8 mouse cellular contexts compared by ENCODE assay signal in genomic region chr8:122281317-122282034, GRCm38 (mm10). TPM values are rescaled to one million over a fixed set of nuclear protein-coding genes. Genes with fewer than 3 reads are reported as not detected.
A peak's percentile ranks its signal among the peaks of the same experiment; 100 is the strongest.
DNase-seq lines count a peak whose midpoint lies in the region; ATAC-seq and TF ChIP-seq lines count a peak whose summit lies in the region.

No protein-coding gene starts in this region.

- H3K4me3 ChIP-seq in ES-Bruce4 (ENCODE audit: low read depth, low read length) = peak overlapping the region; percentile 70
- H3K4me3 ChIP-seq in forebrain, embryonic 13.5 days = peak overlapping the region; percentile 61
- H3K4me3 ChIP-seq in liver, postnatal 0 days (ENCODE audit: low read depth, low read length) = peak overlapping the region; percentile 92
- peak overlapping the region; percentile 56 for H3K4me3 ChIP-seq in neural tube, embryonic 14.5 days (ENCODE audit: low read depth, low read length)

- ATAC-seq in cerebellum, adult (ENCODE audit: insufficient number of reproducible peaks, low FRiP score, low TSS enrichment) = peak; percentile 76
- ATAC-seq in forebrain, embryonic 13.5 days = peak; percentile 93
- peak; percentile 87 for ATAC-seq in liver, postnatal 0 days
- ATAC-seq in neural tube, embryonic 14.5 days (ENCODE audit: low read depth) = peak; percentile 91

- H3K4me1 ChIP-seq in ES-Bruce4 (ENCODE audit: control insufficient read depth, insufficient read depth, low read length) = peaks cover 5% of the 10 kb centered on the region
- H3K4me1 ChIP-seq in forebrain, embryonic 13.5 days = peaks cover 42% of the 10 kb centered on the region
- H3K4me1 ChIP-seq in liver, postnatal 0 days (ENCODE audit: insufficient read depth) = peaks cover 53% of the 10 kb centered on the region
- peaks cover 24% of the 10 kb centered on the region for H3K4me1 ChIP-seq in neural tube, embryonic 14.5 days (ENCODE audit: control insufficient read depth, insufficient read depth, low read length)

- H3K27me3 ChIP-seq in ES-Bruce4 (ENCODE audit: control insufficient read depth, insufficient read depth, low read length, poor library complexity, severe bottlenecking) = peaks cover 13% of the 10 kb centered on the region
- H3K27me3 ChIP-seq in forebrain, embryonic 13.5 days = peaks cover 42% of the 10 kb centered on the region
- H3K27me3 ChIP-seq in liver, postnatal 0 days (ENCODE audit: insufficient read depth, low read length) = no peaks in the 10 kb centered on the region
- H3K27me3 ChIP-seq in neural tube, embryonic 14.5 days (ENCODE audit: control insufficient read depth, insufficient read depth, low read length) = peaks cover 13% of the 10 kb centered on the region

- DNase-seq in heart, postnatal 10 days = peak; percentile 100
- DNase-seq in large intestine, adult 2 months (ENCODE audit: low read depth, low spot score) = peak; percentile 92
- peak; percentile 100 for DNase-seq in liver, postnatal 0 days
- peak; percentile 100 for DNase-seq in testis, postnatal 10 days (ENCODE audit: low spot score)

- no peak for TF ChIP-seq EP300 in ES-Bruce4 (IDR thresholded peaks at IDR 0.05; ENCODE audit: insufficient read depth, low read depth, low read length)
- no peak for TF ChIP-seq EP300 in liver, postnatal 0 days (IDR thresholded peaks at IDR 0.05; ENCODE audit: low read depth)

- H3K36me3 ChIP-seq in ES-Bruce4 (ENCODE audit: control insufficient read depth, insufficient read depth, low read length, poor library complexity, severe bottlenecking) = no peaks in the 10 kb centered on the region
- no peaks in the 10 kb centered on the region for H3K36me3 ChIP-seq in forebrain, embryonic 13.5 days (ENCODE audit: poor library complexity, severe bottlenecking)
- no peaks in the 10 kb centered on the region for H3K36me3 ChIP-seq in liver, postnatal 0 days (replicated peaks; ENCODE audit: insufficient read depth, low read length)
- no peaks in the 10 kb centered on the region for H3K36me3 ChIP-seq in neural tube, embryonic 14.5 days (ENCODE audit: control insufficient read depth, insufficient read depth, low read length)

- WGBS in forebrain, embryonic 13.5 days = under 1% methylated on average over 47 of the region's 47 CpGs
- under 1% methylated on average over 47 of the region's 47 CpGs for WGBS in large intestine, adult 2 months
- under 1% methylated on average over 37 of the region's 47 CpGs for WGBS in liver, postnatal 0 days (ENCODE audit: insufficient replicate concordance)
- under 1% methylated on average over 44 of the region's 47 CpGs for WGBS in neural tube, embryonic 14.5 days

- no peak for TF ChIP-seq CTCF in ES-Bruce4 (IDR thresholded peaks at IDR 0.05; ENCODE audit: low read depth, low read length)
- TF ChIP-seq CTCF in liver, postnatal 0 days (IDR thresholded peaks at IDR 0.05; ENCODE audit: low read depth) = no peak

- H3K9me3 ChIP-seq in ES-Bruce4 (replicated peaks; ENCODE audit: control insufficient read depth, insufficient read depth, low read length, poor library complexity, severe bottlenecking) = no peaks in the 10 kb centered on the region
- H3K9me3 ChIP-seq in forebrain, embryonic 13.5 days (replicated peaks) = no peaks in the 10 kb centered on the region
- no peaks in the 10 kb centered on the region for H3K9me3 ChIP-seq in liver, postnatal 0 days (ENCODE audit: low read length)
- H3K9me3 ChIP-seq in neural tube, embryonic 14.5 days (ENCODE audit: control insufficient read depth, low read length) = no peaks in the 10 kb centered on the region

- peak overlapping the region; percentile 31 for H3K9ac ChIP-seq in ES-Bruce4 (ENCODE audit: low read depth, poor library complexity, severe bottlenecking)
- no peak overlapping the region for H3K9ac ChIP-seq in forebrain, embryonic 13.5 days
- peak overlapping the region; percentile 61 for H3K9ac ChIP-seq in liver, postnatal 0 days (replicated peaks)
- peak overlapping the region; percentile 66; the same call in 1 of the 2 replicates for H3K9ac ChIP-seq in neural tube, embryonic 14.5 days (replicated peaks; ENCODE audit: low read depth, low read length)

- intact Hi-C loops in heart, postnatal 10 days (cut with DNase I) = loop anchor here (2.0 kb wide), 1 partner anchor 15 kb away; no protein-coding TSS in a partner anchor

- H3K4me2 ChIP-seq in forebrain, embryonic 13.5 days = peak overlapping the region; percentile 97
- H3K4me2 ChIP-seq in liver, postnatal 0 days (ENCODE audit: low read depth, low read length) = peak overlapping the region; percentile 97
- H3K4me2 ChIP-seq in neural tube, embryonic 14.5 days (ENCODE audit: low read depth, low read length) = peak overlapping the region; percentile 98

- TF ChIP-seq POLR2A in ES-Bruce4 (IDR thresholded peaks at IDR 0.05; ENCODE audit: insufficient read depth, low read length) = no peak

- no peak overlapping the region for H3K27ac ChIP-seq in ES-Bruce4 (ENCODE audit: insufficient read depth, low read length)
- peak overlapping the region; percentile 51 for H3K27ac ChIP-seq in forebrain, embryonic 13.5 days
- H3K27ac ChIP-seq in liver, postnatal 0 days (ENCODE audit: low read depth) = peak overlapping the region; percentile 90
- H3K27ac ChIP-seq in neural tube, embryonic 14.5 days (ENCODE audit: low read depth, low read length) = no peak overlapping the region

RNA-seq across cellular contexts. Expression of gene Zfpm1, which starts 0.5 kb away (rescaled TPM):
- polyA plus RNA-seq in ES-Bruce4 (2011; ENCODE audit: insufficient read depth, insufficient read length, low read depth, missing spikeins) = 15.5 and 16.8 TPM in 2 replicates
- 0.48 and 0.49 TPM in 2 replicates for polyA plus RNA-seq in forebrain, embryonic 13.5 days (2015; fragmentation: Nextera tagmentation; extraction: Ambion mirVana)
- 10 to 100 TPM; 35.3 to 38.0 TPM for total RNA-seq in heart, postnatal 10 days (2021)
- 24.6 and 51.1 TPM in 2 replicates for polyA plus RNA-seq in large intestine, adult 2 months (2012; rRNA removed)
- 5.7 and 6.9 TPM in 2 replicates for polyA plus RNA-seq in liver, postnatal 0 days (2015; fragmentation: Nextera tagmentation; extraction: Ambion mirVana)
- polyA plus RNA-seq in neural tube, embryonic 14.5 days (2014; fragmentation: Nextera tagmentation; extraction: Ambion mirVana) = 1.2 and 1.4 TPM in 2 replicates

Comparison
In these comparisons a context has a peak if more than half of its experiments do, and no peak if none do; other contexts are left out.
1. H3K27ac ChIP-seq: peak in forebrain, embryonic 13.5 days (single experiment) and liver, postnatal 0 days (single experiment); none in ES-Bruce4 (single experiment) and neural tube, embryonic 14.5 days (single experiment).
2. Peak in every context shown above with its lines, with median percentiles within 50 percentile points of each other: H3K4me3 ChIP-seq, ATAC-seq, H3K4me2 ChIP-seq and DNase-seq.